Mouse (Mus musculus) mouse embryonic stem cell (cell line): ENCODE results near the gene Nsl1.
"Not testable (repeated sequence)": the region's sequence is repeated elsewhere in the genome, so short reads cannot be mapped to it uniquely, and the experiment has no call there.

Experiments used
- in situ Hi-C, 2 experiments: fragments of 300-500 bp; cut with MboI; formaldehyde crosslinking; loops; 1 replicate in 1 of 2; 3 replicates in 1 of 2; pipeline ENCODE4 v1.14.3; 2019 to 2020; ENCODE audit warnings: low sequenced_read_pairs in 2 of 2, low pct_unique_long_range_greater_than_20kb in 1 of 2, mixed read lengths in 1 of 2; ENCODE audit not compliant: unreplicated experiment in 1 of 2

Gene Nsl1

DNA sequence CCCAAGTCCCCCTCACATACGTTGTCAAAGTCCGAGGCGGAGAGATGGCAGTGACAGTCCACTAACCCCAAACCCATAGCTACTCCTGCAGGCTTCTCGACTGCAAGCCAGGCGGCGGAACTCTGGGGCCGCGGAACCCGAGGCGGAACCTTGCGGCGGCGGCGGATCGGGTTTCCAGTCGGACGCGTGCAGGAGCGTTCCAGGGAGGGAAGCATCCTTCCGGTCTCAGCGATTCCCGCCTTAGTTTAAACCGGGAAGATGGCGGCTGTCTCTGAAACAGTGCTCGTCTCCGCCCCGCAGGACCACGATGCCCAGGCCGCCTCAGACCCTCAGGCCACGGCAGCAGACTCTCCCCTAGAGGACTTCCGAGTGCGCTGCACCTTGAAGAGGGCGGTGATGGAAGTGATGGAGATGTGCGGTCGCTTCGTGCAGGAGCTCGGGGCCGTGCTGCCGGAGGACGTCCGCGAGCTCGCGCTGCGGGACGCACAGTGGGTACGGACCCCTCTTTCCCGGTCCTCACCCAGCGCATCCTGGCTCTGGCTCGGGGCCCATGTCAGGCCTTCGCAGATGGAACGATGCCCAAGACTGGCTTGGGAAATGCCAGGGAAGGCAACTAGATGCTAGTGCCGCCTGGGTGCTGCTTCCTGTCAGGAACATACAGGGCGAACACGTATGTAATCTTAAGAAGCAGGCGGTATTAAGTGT, at the start of gene Nsl1, which contains the start of gene Tatdn3:
Nsl1 (plus strand) TSS at position 232 of the 705 bp plus-strand sequence.
Tatdn3 (minus strand) TSS at position 152 of the 705 bp plus-strand sequence.
- in situ Hi-C loops, result no loop called here

DNA sequence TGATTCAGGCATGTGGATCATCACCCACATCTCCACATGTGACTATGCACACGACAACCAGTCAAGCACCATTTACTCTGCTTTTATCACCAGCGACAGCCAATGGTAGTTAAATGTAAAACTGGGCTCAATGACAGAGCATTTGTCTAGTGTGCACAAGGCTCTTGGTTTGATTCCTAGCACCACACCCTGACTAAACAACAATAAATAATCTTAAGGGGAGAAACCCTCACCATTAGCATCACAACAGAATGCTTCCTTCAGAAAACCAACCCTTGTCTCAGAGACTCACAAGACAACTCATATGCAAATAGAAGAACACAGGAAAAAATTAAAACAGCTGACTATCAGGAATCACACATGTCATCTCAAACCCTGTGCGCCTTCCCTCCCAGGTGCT, 48.5 kb upstream of the Nsl1 start:
- in situ Hi-C loops, result no loop called here

DNA sequence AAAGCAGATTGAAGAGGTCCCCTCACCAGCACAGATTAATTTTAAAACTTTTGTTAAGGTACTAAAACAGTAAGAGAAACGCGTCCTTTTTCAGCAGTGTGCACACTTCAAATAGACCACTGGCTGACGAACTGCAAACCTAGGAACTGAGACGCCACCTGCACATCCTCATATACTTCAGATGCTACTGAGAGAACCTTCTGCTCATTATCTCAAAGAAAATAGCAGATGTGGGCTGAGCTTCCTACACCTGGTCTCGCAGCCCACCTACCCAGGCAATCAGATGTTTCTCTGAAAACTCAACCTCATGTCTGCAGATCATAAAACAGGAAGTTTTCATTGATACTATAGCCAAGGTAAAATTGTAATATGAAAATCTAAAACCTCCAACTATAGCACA, 43.0 kb upstream of the Nsl1 start:
- in situ Hi-C loops, result no loop called here

GRCm38 (mm10) chr1:191020217-191020924, 42.4 kb upstream of the Nsl1 start:
- in situ Hi-C loops, result no loop called here

DNA sequence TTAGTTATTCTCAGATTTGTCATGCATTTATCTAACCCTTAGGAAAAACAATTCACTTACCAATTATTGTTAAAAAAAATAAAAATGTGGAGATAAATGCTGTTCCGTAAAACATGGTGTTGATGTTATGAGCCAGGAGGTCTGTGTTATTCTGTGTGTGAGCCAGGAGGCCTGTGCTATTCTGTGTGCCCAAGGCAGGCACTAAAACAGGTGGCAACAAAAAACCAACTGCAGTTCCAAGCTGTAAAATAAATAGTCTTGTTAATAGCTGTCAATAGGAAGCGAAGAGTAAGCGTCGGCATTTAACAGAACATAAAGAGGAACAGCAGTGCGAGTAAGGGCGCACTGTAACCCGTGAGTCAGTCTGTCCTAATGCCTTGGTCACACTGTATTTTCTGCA, 41.8 kb upstream of the Nsl1 start:
- in situ Hi-C loops, result no loop called here

DNA sequence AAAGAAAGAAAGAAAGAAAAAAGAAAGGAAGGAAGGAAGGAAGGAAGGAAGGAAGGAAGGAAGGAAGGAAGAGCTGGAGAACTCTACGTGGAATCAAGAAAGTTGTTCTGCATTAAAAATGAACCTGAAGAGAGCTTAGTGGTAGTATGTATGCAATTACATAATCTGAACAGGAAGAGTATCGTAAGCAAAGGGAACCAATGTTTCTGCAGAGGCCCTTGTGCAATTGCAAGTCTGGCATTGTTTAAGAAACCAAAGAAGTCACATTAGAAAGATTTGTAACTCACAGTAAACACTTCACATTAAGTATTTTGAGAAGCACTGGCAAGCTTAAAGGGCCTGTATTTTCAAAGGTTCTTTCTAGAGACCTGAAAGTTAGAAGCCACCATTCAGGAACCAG, 39.7 kb upstream of the Nsl1 start:
- in situ Hi-C loops, result no loop called here

GRCm38 (mm10) chr1:191023806-191024205, 39.0 kb upstream of the Nsl1 start:
- in situ Hi-C loops, result not testable (repeated sequence)

DNA sequence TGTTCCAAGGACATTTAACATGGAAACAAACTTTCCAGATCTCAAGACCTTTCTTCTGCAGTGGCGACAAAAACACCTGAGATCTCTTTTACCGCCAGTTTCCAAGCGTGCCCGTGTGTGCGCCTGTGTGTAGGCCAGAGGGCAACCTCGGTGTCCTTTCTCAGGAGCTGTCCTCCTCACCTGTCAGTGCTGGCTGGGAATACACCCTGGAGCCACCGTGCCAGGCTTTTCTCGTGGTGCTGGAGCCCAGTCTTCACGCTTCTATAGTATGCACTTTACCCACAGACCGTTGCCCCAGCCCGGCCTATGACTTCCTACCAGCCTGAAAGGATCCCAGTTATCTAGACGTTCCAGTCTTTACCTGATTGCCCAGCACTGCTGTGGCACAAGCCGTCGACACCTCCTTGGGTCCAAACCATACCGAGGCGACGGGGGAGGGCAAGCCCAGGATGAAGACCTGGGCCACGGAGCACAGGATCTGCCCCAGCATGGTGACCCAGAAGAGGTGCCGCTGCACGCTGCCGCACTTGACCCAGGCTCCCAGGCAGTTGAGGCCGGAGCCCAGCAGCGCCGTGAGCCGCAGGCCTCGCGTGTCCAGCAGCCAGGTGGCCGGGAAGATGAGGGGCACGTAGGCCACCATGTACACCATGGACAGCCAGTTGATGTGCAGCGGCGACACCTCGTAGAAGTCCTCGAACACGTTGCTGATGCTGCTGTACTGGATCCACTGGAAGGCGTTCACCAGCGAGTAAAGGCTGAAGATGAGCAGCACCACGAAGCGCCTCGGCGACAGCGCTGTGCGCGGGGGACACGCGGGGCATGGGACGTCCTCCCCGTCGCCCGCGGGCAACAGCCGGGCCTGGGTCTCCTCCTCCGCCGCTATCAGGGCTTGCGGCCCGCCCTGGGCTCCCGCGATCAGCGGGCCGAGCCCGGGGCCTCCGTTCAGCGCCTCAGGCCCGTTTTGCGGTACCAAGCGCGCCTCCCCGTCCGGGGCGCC, 37.5 kb upstream of the Nsl1 start:
- in situ Hi-C loops, result no loop called here

DNA sequence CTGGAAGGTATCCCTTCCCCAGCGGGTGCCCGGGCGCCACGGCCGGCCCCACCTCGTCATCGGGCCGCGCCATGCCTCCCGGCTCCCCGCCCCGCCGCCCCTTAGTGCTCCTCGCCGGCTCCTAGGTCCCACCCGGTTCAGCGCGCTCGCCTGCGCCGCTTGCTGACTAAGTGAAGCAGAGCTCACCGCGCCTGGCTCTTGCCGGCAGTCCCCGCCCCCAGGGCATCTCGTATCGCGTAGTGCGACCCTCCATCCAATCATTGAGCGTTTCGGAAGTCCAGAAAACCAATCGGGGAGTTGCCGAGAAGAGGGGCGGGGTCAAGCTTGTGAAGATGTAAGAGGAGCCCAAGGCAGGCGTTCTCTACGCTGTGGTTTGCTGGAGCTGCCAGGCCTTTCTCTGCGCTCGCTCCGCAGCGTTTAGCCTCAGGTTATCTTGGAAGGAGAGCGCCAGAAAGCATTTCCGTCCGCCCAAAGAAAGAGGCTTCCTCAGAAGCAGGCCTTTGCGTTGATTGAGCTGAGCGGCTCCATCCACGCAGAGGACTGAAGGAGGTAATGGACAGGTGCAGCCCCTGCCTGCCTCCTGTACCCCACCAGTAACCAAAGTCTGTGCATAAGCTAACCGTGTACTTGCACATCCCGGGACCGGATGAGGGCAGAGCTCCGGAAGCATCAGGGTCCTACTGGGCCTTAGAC, 36.6 kb upstream of the Nsl1 start, which contains the start of gene Flvcr1:
Flvcr1 (minus strand) TSS at position 138 of the 693 bp plus-strand sequence.
- in situ Hi-C loops, result no loop called here

- in situ Hi-C loops, result no loop called here
Observed at GRCm38 (mm10) chr1:191030182-191030581, 32.6 kb upstream of the Nsl1 start.

DNA sequence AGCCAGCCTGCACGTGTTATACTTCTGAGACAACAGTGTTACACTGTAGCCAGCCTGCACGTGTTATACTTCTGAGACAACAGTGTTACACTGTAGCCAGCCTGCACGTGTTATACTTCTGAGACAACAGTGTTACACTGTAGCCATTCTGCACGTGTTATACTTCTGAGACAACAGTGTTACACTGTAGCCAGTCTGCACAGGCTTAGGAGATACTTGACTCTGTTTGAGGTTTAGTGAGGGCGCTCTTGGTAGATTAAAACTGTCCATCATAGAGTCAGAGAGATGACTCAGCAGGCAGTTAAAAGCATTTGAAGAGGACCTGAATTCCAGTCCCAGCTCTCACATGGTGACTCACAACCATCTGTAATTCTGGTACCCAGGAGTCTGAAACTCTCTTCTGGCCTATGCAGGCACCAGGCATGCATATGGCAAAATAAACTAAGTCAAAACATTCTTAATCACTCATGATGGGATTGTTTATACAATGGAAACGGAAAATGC, 31.8 kb upstream of the Nsl1 start:
- in situ Hi-C loops, result not testable (repeated sequence)

DNA sequence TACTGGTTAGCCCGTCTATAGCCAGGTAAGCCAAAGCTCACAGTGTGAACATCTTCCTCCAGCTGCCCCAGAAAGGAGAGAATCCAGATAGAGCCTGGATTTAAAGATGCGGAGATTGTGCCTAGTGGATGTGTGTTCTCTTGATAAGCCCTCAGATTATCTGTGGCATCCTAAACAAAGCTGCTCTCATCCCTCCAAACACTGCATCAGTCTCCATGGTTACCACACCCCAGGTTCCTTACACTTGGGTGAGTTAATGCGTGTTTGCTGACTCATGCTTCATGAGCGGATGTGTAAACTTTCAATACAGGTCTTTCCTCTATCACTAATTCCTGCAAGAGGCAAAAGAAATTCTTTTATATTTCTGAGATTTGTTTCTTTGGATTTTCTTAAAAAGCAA, 27.2 kb upstream of the Nsl1 start:
- in situ Hi-C loops, result no loop called here

DNA sequence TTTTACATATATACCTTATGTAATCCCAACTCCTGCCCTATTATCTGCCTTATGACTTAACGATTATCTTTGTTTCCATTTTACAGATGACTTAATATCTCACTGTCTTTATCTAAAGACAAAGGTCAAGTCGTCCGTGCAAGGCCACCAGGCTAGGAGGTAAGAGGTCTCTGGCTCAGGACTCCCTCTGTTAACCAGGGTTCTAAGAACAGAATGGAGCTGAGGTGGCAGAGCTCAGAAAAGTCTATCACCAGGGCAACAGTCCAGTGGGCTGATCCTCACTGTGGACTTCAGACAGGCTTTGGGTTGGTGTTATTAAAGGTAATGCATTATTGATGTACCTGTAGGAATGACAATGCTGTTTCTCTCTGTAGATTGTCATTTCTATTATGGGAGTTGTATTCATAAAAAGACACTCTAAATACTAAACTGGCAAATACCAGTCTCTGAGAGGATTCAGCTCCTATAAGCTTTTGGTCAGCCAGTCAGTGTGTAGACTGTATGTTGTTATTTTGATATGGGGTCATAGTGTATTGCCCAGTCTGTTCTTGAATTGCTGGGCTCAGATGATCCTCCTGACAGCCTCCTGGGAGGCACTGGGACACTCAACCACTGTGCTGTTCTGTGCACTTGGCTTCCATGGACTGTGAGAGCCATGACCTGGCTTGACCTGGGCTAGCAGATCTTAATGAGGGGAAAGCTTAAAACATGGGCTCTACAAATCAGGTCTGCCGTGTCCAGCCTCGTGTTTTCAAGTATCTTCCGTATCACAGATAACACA, 26.1 kb upstream of the Nsl1 start, which contains the start of gene Spata45:
Spata45 (plus strand) TSS at position 86 of the 781 bp plus-strand sequence.
- in situ Hi-C loops, result no loop called here

GRCm38 (mm10) chr1:191037999-191038398, 24.8 kb upstream of the Nsl1 start:
- in situ Hi-C loops, result no loop called here

GRCm38 (mm10) chr1:191041352-191041751, 21.5 kb upstream of the Nsl1 start:
- in situ Hi-C loops, result no loop called here

DNA sequence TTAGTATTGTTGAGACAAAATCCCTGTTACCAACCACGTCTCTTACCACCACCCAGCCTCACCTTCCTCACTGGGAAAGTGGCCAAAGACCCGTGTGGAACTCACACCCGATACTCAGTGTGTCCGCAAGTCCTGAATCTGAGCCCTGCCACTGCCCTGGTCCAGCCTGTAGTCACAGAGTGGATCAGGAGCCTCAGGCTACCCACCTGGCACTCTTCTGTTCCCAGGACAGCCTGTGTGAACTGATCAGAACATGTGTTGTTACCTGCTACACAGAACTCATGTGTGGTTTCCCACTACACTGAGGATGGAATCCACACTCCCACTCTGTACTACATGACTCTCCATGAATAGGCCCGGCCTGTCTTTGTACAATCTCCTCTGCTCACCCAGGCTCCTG, 20.7 kb upstream of the Nsl1 start:
- in situ Hi-C loops, result no loop called here

- in situ Hi-C loops, result no loop called here
Observed at GRCm38 (mm10) chr1:191042688-191043087, 20.1 kb upstream of the Nsl1 start.
